Mouse (Mus musculus) liver (tissue): ENCODE data around the gene Zfp281.

ENCODE experiments used
- DNase-seq: peaks from one replicate; pipeline ENCODE4 v3.0.0-alpha.2; 2020; ENCODE audit warnings: mixed read lengths

Zfp281 gene

DNA sequence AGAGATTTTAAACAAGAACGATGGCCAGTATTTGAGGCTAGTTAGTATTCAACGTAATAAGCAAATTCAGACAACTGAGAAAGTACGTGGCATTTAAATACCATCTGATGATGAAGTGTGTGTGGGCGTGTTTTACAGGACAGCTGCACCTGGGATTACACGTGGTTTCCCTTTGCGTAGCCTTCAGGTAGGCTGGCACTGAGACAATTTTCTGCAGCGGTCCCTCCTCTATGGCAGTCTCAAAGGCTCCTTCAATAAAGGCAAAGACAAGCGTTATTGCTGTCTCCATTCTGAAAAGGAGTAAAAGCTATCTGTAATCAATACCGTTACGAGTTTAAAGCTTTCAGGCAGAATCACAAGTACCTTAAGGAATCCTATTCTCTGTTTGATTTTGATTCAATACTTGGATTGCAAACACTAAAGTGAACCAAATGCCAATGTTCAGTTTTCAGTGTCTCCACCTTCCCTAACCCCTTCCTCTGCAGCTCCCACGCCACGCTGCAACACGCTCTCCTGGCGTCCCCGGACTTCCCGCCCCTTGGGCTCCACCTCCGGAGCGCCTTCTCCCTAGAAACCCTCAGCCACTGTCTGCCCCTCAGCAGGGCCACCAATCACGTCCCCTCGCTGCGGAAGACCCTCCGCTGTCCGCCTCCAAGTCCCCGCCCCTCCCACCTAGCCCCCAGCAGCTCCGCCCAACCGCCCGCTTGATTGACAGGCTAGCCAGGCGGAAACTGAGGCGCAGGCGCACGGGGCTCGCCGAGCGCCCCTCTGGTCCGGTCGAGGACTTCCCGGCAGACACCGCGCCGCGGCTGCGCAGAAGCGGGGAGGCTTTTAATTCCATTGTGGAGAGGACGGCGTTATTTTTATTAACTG lies at the start of gene Zfp281:
Zfp281 (plus strand) TSS at position 756 of the 873 bp plus-strand sequence.
- peak; percentile 95 for DNase-seq

DNA sequence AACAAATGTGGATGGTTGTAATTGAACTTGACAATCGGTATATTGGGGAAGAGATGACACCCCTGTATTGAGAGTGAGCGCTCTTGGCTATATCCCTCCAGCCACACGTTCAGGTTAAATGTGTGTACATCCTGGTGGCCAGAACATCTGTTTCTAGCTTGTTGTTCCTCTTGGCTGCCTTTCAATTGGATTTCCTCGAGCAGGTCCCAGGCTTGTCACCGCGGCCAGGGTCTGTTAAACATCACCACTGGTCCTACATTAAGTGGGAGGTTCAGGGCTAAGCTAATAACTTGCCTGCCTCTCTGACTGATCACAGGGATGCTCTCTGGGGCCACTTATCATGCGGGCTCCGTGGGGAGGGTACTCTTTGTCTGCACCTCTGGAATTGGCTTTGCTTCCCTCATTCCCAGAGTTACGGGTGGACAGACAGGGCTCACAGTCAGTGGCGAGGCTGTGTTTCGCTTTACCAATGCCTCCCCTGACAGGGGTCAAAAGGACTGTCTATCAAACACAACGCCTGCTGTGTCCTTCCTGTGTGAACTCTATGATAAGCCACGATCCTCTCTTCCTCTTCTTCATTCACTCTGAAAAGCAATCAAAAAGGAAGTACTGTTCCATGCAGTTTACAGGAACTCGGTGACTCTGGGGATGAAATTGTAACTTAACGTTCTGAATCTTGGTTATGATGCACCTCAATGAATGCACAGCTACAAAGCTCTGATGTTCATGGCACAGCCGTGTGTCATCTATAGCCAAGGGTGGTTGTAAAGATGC lies 46.6 kb upstream of the Zfp281 start:
- DNase-seq: no peak

DNA sequence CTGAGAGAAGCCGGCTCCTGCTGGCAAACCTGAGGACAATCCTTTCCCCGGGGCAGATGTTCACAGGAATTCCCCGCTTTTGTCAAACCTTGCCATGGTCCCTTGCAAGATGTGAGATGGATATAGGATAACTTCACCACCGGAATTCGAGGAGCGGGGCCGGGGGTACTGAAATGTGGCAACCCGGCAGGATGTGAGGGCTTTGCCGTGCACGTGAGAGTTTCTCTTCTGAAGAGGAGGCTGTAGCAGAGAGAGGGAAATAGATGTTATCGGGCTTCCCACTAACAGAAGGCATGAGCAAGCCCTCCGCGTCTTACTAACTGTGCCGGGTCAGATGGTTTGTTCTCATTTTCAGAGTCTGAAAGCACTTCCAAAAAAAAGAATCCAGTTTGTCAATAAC lies 45.3 kb upstream of the Zfp281 start:
- DNase-seq: no peak

DNA sequence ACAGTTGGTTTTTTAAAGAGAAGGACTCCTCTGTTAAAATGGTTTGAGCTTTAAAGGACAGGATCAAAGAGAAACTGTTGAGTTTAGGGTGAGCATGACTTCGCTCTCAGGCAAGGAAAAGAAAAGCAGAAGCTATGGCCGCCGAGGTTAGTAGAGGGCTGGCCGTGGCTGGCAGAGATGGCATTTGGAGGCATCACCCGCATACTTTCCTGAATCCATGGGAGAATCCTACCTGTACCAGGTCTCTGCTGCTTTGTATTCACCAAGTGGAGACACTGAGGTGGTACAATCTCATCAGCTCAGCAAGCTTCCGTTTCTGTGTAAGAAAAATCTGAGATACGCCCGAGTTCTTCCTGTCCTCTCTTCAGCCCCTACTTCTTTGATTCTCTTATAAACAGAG lies 44.4 kb upstream of the Zfp281 start:
- DNase-seq: no peak

DNA sequence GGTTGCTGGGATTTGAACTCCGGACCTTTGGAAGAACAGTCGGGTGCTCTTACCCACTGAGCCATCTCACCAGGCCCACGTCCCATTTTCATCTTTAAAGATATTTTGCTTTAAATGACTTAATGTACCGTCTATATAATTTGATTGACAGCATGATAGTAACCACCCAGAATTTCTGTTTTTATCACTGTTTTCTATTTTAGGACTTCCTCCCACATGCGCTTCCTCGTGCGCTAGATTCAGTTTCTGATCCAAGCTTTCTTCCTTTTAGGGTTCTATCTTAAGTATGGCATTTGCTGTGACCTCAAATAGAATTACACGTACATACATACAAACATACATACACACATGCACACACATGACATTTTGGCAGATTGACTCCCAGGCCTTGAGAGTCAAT lies 42.9 kb upstream of the Zfp281 start:
- DNase-seq: no peak

DNA sequence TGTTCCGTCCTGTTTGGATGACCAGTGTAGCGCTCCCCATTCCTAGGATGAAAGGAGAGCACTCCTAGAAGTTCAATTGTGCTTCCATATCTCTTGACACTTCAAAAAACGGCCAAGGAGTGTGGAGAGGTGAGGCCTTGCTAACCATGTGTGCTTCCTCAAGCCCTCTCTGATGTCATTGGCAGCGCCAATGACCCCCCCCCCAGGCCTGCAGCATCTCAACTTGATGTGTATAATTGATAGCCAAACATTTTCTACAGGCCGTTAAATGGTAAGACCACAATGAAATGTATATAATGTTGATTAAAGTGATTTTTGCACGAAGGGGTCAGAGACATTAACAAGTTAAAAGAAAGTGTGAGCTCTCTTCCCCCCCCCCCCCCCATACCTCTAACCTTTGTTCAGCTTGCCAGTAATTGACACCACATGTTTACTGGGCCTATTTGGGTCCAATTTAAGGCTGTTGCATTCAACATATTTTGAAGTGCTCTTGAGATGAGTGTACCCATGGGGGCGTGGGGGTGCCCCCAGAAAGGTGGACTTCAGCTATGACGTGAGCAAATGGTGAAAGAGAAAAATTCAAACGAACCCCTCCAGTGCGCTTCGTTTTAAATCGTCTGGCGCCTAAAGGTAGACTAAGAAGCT lies 36.8 kb upstream of the Zfp281 start:
- DNase-seq: no peak

DNA sequence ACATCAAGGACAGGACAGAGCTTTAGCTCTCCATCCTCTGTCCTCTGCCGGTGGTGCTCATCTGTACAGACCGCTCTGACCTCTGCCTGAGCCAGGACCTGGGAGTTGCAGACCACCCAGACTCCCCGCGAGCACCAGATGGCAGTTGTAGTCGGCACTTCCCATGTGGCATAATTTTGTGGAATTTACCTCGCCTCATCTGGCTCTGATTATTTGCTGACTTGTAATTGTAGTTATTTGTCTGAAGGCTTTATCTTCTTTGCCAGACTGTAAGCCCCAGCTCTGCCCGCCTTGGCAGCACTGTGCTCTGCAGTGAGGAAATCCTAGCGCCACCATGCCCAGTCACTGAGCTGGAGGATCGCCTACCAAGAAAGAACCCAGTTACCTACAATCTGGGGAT lies 35.8 kb upstream of the Zfp281 start:
- no peak for DNase-seq

DNA sequence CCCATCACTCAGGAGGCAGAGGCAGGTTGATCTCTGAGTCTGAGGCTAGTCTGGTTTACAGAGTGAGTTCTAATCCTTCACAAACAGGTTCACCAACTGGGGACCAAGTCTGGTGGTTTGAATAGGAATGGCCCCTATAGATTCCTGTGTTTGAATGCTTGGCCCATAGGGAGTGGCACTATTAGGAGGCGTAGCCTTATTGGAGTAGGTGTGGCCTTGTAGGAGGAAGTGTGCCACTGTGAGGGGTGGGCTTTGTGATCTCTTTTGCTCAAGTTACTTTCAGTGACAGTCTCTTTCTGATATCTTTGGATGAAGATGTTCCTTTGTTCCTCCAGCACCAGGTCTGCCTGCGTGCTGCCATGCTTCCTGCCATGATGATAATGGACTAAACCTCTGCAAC lies 32.0 kb upstream of the Zfp281 start:
- no peak for DNase-seq

DNA sequence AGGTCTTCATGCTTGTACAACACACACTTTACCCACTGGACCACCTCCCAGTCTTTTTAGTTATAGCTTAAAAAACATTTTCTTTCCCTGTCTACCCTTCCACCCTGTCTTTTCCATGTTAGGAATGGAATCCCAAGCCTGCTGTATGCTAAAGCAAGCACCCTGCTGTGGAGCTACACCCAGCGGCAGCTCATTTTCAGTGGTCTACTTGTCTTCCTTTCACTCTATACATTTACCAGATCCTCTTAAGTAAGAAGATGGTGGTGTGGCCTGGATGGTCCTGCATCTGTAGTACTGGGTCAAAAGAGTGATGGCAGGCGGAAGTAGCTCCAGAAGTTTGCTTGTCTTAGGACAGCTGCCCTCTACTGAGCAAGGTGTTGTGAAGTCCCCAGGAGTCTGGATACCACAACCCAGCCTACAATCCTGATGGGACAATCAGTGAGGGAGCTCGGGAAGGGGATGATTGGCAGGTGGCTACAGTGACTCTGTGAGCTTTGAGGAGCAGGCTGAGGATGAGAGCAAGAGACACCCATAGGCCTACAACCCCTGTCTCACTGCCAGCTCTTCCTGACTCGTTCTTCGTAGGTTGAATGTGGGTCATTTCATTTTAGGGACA lies 30.4 kb upstream of the Zfp281 start:
- DNase-seq: no peak

DNA sequence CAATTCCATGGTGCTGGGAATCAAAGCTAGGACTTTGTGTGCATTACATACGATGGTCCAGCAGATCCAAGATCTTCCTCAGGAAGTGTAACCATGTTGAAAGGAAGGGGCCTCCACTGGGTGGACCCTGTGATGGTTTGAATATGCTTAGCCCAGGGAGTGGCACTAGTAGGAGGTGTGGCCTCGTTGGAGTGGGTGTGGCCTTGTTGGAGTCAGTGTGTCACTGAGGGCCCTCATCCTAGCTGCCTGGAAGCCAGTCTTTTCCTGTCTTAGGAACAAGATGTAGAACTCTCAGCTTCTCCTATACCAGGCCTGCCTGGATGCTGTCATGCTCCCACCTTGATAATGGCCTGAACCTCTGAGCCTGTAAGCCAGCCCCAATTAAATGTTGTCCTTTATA lies 27.9 kb upstream of the Zfp281 start:
- DNase-seq: no peak

DNA sequence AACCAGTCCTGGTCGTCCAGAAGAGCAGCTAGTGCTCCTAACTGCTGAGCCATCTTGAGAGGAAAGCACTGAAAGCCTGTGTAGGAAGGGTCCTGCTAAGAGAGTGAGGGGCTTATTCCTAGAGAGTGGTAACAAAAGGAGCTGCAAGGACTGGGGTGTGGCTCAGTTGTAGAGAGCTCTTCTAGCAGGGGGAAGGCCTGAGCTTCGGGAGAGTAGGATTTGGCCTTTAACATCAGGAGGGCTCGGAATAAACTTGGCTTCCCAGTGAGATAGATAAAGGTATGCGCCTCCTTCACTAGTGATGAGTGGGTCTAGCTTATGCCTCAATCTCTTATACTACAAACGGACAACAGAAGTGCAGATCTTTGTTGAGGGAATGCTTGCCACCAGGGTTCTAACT lies 26.4 kb upstream of the Zfp281 start:
- DNase-seq: no peak

DNA sequence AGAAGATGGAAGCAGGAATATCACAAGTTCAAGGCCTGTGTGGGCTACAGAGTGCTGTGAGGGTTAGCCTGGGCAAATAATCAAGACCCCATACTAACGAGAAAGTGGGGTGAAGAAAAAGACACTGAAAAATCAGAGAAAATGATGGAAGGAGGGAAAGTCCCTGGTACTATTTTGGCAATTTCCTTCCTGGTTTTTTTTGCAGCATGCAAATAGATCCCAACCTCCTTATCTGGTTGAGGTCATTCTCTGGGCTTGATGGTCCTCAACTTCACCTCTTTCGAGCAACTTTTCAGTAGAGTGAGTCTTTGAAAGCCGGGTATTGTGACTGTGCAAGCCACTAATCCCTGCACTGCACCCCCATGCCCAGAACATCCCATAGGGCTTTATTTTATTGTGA lies 24.6 kb upstream of the Zfp281 start:
- no peak for DNase-seq

DNA sequence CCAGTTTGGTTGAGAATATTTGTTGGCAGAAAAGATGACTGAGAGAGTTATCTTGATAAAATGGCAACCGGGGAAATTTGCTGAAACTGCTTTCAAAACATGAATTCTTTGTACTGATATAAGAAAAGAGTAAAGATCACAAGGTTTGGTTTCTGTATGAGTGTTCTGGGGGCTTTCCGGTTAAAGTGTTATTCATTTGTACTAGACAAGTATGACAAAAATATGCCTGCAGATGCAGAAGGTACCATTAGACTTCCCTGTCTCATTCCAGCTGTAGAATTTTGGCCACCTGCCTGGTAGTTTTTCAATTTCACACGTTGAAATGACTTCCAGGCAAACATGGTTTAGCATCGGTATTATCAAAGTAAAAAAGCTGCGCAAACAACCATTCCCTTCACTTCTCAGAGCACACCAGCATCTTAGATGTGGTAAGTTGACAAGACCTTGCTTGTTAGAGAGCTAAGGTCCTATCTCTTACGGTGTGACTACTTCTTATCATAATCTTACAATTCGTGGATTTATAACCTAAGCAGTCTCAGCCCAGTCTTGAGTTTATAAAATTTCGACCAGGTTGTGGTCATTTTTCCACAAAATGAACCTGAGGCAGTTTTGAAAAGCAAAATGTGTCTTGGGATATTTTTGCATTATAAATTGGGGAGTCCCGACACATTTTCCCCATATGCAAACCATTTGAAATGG lies 23.9 kb upstream of the Zfp281 start:
- no peak for DNase-seq

DNA sequence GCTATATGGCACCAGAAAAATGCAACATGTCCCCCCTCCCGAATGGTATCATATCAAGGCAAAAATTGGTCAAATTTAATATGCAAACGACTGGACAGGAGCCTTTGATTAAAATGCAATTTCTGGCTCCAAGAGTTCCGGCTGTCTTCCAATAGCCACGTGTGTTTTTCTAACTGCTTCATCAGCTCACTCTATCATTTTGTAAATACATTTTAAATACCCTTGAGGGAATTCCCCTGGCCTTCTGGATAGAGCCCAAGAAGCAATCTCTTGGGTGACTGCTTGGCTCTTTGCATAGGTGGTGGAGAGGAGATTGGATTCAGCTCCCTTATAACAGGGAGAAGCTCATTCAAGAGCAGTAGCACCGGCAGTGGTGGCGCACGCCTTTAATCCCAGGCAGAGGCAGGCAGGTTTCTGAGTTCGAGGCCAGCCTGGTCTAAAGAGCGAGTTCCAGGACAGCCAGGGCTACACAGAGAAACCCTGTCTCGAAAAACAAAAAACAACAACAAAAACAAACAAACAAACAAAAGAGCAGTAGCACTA lies 23.3 kb upstream of the Zfp281 start:
- DNase-seq: no peak

DNA sequence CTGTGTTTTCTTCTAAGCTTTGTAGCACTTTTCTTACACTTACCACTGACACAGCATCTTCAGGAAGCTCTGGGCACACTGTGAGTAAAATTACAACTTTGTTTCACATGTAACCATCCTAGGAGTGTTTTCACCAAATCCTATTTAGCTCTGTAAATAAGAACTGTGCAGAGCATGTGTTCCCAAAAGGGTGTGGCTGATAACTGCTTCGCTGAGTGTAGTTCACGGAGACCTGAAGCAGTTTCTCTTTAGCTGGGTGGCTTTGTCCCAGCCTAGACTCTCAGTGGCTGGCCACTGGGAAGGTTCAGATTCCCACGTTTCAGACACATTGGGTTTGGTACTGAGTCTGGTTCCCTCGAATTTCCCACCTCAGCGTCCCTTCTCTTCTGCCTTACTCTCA lies 22.4 kb upstream of the Zfp281 start:
- DNase-seq: no peak

DNA sequence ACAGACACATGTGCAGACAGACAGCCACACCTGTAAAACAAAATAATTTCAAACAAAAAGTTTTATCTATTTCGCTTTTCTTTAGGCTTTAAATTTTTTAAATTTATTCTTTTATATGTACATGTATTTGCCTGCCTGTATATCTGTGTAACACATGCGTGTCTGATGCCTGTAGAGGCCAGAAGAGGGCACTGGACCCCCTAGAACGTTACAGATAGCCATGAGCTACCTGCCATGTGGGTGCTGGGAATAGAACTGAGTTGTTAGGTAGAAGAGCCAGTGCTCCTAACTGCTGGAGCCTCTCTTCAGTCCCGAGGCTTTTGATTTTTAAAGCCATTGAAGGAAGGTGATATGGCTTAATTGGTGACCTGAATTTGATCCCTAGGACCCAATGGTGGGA lies 20.5 kb upstream of the Zfp281 start:
- DNase-seq: no peak

DNA sequence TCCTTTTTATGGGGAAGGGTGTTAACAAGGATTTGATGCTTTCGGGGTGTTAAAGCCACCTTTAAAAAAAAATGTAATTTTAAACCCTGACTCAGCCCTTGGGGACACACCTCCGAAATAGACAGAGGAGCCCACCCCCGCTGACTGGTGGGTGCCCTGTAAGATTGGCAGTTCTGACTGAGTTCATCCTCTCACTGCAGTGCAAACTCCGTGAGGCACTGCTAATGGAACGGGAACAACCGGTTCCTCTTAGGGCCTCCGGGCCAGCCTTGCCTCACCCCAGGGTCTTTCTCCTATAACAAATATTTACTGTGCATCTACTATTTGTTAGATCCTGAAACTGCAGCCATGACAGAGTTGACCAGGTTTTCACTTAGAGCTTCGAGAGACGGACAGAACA lies 18.9 kb upstream of the Zfp281 start:
- no peak for DNase-seq

DNA sequence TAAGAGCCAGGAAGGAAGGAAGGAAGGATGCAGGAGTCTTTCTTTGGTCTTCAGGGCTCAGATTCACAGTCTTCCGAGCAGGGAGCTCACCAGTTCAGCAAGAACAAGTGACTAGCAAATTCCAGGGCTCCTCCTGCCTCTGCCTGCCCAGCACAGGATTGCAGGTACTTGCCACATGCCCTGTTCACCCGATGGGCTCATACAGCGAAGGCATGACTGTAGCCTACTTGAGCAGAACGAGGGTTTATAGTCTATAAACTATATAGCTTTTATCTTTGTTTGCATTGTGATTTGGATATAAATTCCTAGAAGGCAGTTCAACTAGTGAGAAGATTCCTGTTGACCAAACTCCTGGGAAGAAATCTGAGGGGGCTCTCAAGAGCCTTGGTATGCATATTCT lies 18.4 kb upstream of the Zfp281 start:
- DNase-seq: no peak

DNA sequence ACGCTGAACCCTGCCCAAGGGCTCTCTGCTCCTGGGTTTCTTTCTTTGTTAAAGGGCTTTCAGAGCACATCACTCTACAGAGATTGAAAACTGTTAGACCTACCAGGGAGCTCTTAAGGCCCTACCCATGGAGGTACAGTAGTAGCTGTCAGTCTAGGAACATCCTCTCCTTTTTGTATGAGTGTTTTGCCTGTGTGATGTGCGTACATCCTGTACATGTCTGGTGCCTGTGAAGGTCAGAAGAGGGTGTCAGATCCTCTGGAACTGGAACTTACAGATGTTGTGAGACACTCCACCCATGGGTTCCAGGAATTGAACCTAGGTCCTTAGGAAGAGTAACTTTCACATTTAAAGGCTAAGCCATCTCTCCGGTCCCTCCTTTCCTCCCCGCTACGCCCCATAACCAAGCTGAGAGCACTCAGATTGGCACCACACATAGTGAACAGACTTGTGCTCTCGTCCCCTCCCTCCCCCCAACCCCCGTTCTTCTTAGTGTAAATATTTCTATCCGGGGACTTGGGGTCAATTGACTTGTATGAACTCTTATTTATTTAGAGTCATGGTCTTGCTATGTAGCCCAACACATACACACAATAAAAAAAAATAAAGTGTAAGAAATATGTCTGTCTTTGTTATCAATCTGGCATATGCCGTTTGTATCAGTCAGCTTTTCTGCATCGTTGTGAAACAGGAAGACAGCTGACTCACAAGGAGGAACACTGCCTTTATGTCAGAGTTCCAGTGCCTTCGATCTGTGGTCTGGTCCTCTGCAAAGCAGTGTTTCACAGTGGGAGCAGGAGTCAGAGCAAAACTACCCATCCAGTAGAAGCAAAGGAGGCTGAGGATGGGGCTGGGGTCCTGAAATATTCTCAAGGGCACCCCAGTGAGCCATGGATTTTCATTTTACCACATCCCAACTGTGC lies 16.1 kb upstream of the Zfp281 start:
- no peak for DNase-seq

DNA sequence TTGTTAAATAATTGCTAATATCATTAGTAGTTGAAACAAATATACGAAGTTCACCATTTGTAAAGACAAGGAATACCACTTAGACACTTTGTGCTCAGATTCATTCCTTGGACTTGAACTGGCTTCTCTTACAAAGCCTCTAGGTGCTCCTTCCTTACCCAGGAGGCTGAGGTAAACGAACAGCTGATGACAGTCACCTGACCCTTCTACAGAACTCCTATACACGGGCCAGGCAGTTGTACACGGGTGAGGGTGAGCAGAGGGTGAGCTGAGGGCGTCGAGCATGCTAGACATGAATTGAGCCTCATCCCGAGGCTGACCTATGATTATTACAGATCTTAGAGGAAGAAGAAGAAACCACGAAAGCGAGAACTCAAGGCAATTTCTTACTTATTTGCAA lies 12.9 kb upstream of the Zfp281 start:
- DNase-seq: no peak

DNA sequence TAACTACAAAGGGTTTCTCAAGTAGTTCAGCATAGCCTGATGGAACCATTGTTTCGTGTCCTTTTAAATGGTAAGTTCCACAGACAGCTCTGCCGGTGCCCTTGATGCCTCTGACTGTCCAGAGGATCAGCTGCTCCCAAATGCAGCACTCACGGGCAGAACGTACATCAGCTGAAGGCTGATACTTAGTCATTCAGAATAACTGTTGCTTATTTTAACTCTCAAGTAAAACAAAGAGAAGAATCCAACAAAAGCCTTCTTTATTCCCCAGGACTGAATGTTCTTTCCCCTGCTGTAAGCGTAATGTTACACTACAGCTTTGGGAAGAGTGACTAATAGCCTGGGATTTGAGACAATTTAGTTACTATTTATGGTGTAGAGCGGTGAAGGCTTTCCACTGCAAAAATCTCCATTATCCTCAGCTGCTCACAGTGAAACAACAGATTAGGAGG lies 11.4 kb upstream of the Zfp281 start:
- no peak for DNase-seq
